Mouse (Mus musculus) MEL (cell line): ENCODE results near the gene Prrc2b. TPM values are rescaled to one million over a fixed set of nuclear protein-coding genes. Genes with fewer than 3 reads are reported as not detected.

ENCODE experiments used
- DNase-seq: peaks from one replicate; pipeline ENCODE4 v3.0.0; 2011; ENCODE audit warnings: low read depth, low spot score
- H3K27ac ChIP-seq: 2 replicates; pipeline ENCODE4 v1.5.1; 2012; ENCODE audit warnings: low read depth, mild to moderate bottlenecking, control low read depth, low read length, moderate library complexity; ENCODE audit not compliant: control insufficient read depth
- H3K27me3 ChIP-seq, 2 experiments: fragments of 150-350 bp in 1 of 2; sonication (generic) in 1 of 2; 2 replicates each; pipeline ENCODE4 v1.6.1; 2012; ENCODE audit warnings: low read length in 2 of 2, mild to moderate bottlenecking in 2 of 2, improper control_type of control experiment in 1 of 2, moderate library complexity in 1 of 2; ENCODE audit not compliant: insufficient read depth in 2 of 2, control insufficient read depth in 1 of 2
- H3K36me3 ChIP-seq, 2 experiments: 2 replicates each; pipeline ENCODE4 v1.6.1; 2012 to 2014; ENCODE audit warnings: low read length in 2 of 2, improper control_type of control experiment in 1 of 2, inconsistent platforms in 1 of 2, mild to moderate bottlenecking in 1 of 2; ENCODE audit not compliant: insufficient read depth in 2 of 2, control insufficient read depth in 1 of 2
- H3K4me1 ChIP-seq, 2 experiments: fragments of 150-350 bp in 1 of 2; sonication (generic) in 1 of 2; 2 replicates each; pipeline ENCODE4 v1.6.1; 2012; ENCODE audit warnings: low read length in 2 of 2, improper control_type of control experiment in 1 of 2, mild to moderate bottlenecking in 1 of 2; ENCODE audit not compliant: insufficient read depth in 2 of 2, control insufficient read depth in 1 of 2
- H3K4me3 ChIP-seq, 2 experiments: fragments of 150-350 bp in 1 of 2; sonication (generic) in 1 of 2; 2 replicates each; pipeline ENCODE4 v1.5.1; 2012; ENCODE audit warnings: low read depth in 2 of 2, low read length in 2 of 2, mild to moderate bottlenecking in 2 of 2, moderate library complexity in 2 of 2, control low read depth in 1 of 2, improper control_type of control experiment in 1 of 2; ENCODE audit not compliant: control insufficient read depth in 1 of 2, insufficient read depth in 1 of 2
- H3K79me2 ChIP-seq: 2 replicates; pipeline ENCODE4 v1.6.1; 2012; ENCODE audit warnings: mild to moderate bottlenecking, low read length, moderate library complexity; ENCODE audit not compliant: control insufficient read depth, poor library complexity, insufficient read depth
- H3K9ac ChIP-seq: 2 replicates; pipeline ENCODE4 v1.6.1; 2012; ENCODE audit warnings: low read depth, mild to moderate bottlenecking, control low read depth, low read length, moderate library complexity; ENCODE audit not compliant: control insufficient read depth, poor library complexity, severe bottlenecking
- H3K9me3 ChIP-seq: fragments of 150-350 bp; sonication (generic); replicated peaks from 2 replicates; pipeline ENCODE4 v1.6.1; 2012; ENCODE audit warnings: mild to moderate bottlenecking, low read length, improper control_type of control experiment, moderate library complexity; ENCODE audit not compliant: insufficient read depth
- BHLHE40 ChIP-seq: IDR thresholded peaks from 2 replicates; pipeline ENCODE4 v1.6.1; 2012; ENCODE audit warnings: low read depth, mild to moderate bottlenecking, inconsistent platforms, low read length, improper control_type of control experiment, borderline replicate concordance
- CHD1 ChIP-seq: IDR thresholded peaks from 2 replicates; pipeline ENCODE4 v1.6.1; 2012; ENCODE audit warnings: low read depth, mild to moderate bottlenecking, inconsistent platforms, low read length, improper control_type of control experiment
- CHD2 ChIP-seq: IDR thresholded peaks from 2 replicates; pipeline ENCODE4 v1.6.1; 2011; ENCODE audit warnings: low read length, improper control_type of control experiment
- CTCF ChIP-seq, 3 experiments: IDR thresholded peaks in 2 of 3; conservative IDR thresholded peaks in 1 of 3; 2 replicates each; pipeline ENCODE4 v1.5.1; 2011 to 2012; ENCODE audit warnings: low read length in 3 of 3, low read depth in 2 of 3, mild to moderate bottlenecking in 2 of 3, improper control_type of control experiment in 1 of 3, inconsistent platforms in 1 of 3, mixed read lengths in 1 of 3, moderate library complexity in 1 of 3; ENCODE audit not compliant: control insufficient read depth in 1 of 3, insufficient read depth in 1 of 3, poor library complexity in 1 of 3, severe bottlenecking in 1 of 3
- E2F4 ChIP-seq: IDR thresholded peaks from 2 replicates; pipeline ENCODE4 v1.6.1; 2011; ENCODE audit warnings: low read depth, low read length, improper control_type of control experiment, borderline replicate concordance
- ELF1 ChIP-seq: IDR thresholded peaks from 2 replicates; pipeline ENCODE4 v1.6.1; 2014; ENCODE audit warnings: low read depth, mild to moderate bottlenecking, inconsistent platforms, low read length, improper control_type of control experiment, moderate library complexity
- EP300 ChIP-seq, 2 experiments: IDR thresholded peaks; 2 replicates each; pipeline ENCODE4 v1.6.1; 2011; ENCODE audit warnings: improper control_type of control experiment in 2 of 2, low read length in 2 of 2, low read depth in 1 of 2, mild to moderate bottlenecking in 1 of 2
- ETS1 ChIP-seq: IDR thresholded peaks from 2 replicates; pipeline ENCODE4 v1.6.1; 2012; ENCODE audit warnings: low read depth, mild to moderate bottlenecking, inconsistent platforms, low read length, improper control_type of control experiment, moderate library complexity
- GABPA ChIP-seq: IDR thresholded peaks from 2 replicates; pipeline ENCODE4 v1.6.1; 2012; ENCODE audit warnings: low read depth, mild to moderate bottlenecking, inconsistent platforms, low read length, improper control_type of control experiment, moderate library complexity
- GATA1 ChIP-seq: IDR thresholded peaks from 2 replicates; pipeline ENCODE4 v1.6.1; 2011; ENCODE audit warnings: low read depth, low read length, improper control_type of control experiment
- HCFC1 ChIP-seq: IDR thresholded peaks from 2 replicates; pipeline ENCODE4 v1.6.1; 2012; ENCODE audit warnings: low read depth, mild to moderate bottlenecking, inconsistent platforms, low read length, improper control_type of control experiment, moderate library complexity
- KAT2A ChIP-seq: conservative IDR thresholded peaks from 2 replicates; pipeline ENCODE4 v1.6.1; 2012; ENCODE audit warnings: low read depth, low read length, improper control_type of control experiment, inconsistent platforms
- MAFK ChIP-seq: IDR thresholded peaks from 2 replicates; pipeline ENCODE4 v1.6.1; 2011; ENCODE audit warnings: low read depth, mild to moderate bottlenecking, low read length, improper control_type of control experiment, borderline replicate concordance
- MAX ChIP-seq: IDR thresholded peaks from 2 replicates; pipeline ENCODE4 v1.6.1; 2011; ENCODE audit warnings: low read length, improper control_type of control experiment
- MXI1 ChIP-seq: IDR thresholded peaks from 2 replicates; pipeline ENCODE4 v1.6.1; 2011; ENCODE audit warnings: mild to moderate bottlenecking, low read depth, low read length, improper control_type of control experiment
- MYB ChIP-seq: IDR thresholded peaks from 2 replicates; pipeline ENCODE4 v1.6.1; 2011; ENCODE audit warnings: mild to moderate bottlenecking, low read depth, low read length, improper control_type of control experiment
- NELFE ChIP-seq: IDR thresholded peaks from 2 replicates; pipeline ENCODE4 v1.6.1; 2011; ENCODE audit warnings: low read depth, low read length, improper control_type of control experiment
- NRF1 ChIP-seq: IDR thresholded peaks from 2 replicates; pipeline ENCODE4 v1.6.1; 2014; ENCODE audit warnings: low read depth, mild to moderate bottlenecking, inconsistent platforms, low read length, improper control_type of control experiment, moderate library complexity; ENCODE audit not compliant: poor library complexity, insufficient read depth, severe bottlenecking
- POLR2A ChIP-seq, 2 experiments: IDR thresholded peaks; 2 replicates each; pipeline ENCODE4 v1.6.1; 2011 to 2012; ENCODE audit warnings: low read length in 2 of 2, mild to moderate bottlenecking in 2 of 2, control low read depth in 1 of 2, improper control_type of control experiment in 1 of 2, low read depth in 1 of 2, moderate library complexity in 1 of 2; ENCODE audit not compliant: control insufficient read depth in 1 of 2, insufficient read depth in 1 of 2, poor library complexity in 1 of 2
- POLR2AphosphoS2 ChIP-seq: IDR thresholded peaks from 2 replicates; pipeline ENCODE4 v1.6.1; 2011; ENCODE audit warnings: low read length, improper control_type of control experiment
- POLR2AphosphoS5 ChIP-seq: IDR thresholded peaks from 2 replicates; pipeline ENCODE4 v1.6.1; 2012; ENCODE audit warnings: low read depth, borderline replicate concordance, mild to moderate bottlenecking, inconsistent platforms, low read length, moderate library complexity, mixed read lengths
- SIN3A ChIP-seq: IDR thresholded peaks from 2 replicates; pipeline ENCODE4 v1.6.1; 2012; ENCODE audit warnings: low read length, improper control_type of control experiment, inconsistent platforms
- SMC3 ChIP-seq: IDR thresholded peaks from 2 replicates; pipeline ENCODE4 v1.6.1; 2011; ENCODE audit warnings: low read depth, low read length, improper control_type of control experiment
- TBP ChIP-seq: IDR thresholded peaks from 2 replicates; pipeline ENCODE4 v1.8.0; 2011; ENCODE audit warnings: low read depth, low read length, improper control_type of control experiment
- USF1 ChIP-seq: IDR thresholded peaks from 2 replicates; pipeline ENCODE4 v1.6.1; 2014; ENCODE audit warnings: low read depth, mild to moderate bottlenecking, inconsistent platforms, low read length, improper control_type of control experiment, moderate library complexity
- USF2 ChIP-seq, 2 experiments: IDR thresholded peaks; 2 replicates each; pipeline ENCODE4 v1.6.1; 2011 to 2012; ENCODE audit warnings: improper control_type of control experiment in 2 of 2, low read length in 2 of 2, borderline replicate concordance in 1 of 2, inconsistent platforms in 1 of 2, low read depth in 1 of 2, mild to moderate bottlenecking in 1 of 2; ENCODE audit not compliant: insufficient read depth in 1 of 2
- ZKSCAN1 ChIP-seq: IDR thresholded peaks from 2 replicates; pipeline ENCODE4 v1.6.1; 2012; ENCODE audit warnings: low read depth, mild to moderate bottlenecking, inconsistent platforms, low read length, improper control_type of control experiment, moderate library complexity
- ZMIZ1 ChIP-seq: IDR thresholded peaks from 2 replicates; pipeline ENCODE4 v1.6.1; 2012; ENCODE audit warnings: low read depth, mild to moderate bottlenecking, inconsistent platforms, low read length, improper control_type of control experiment, moderate library complexity
- polyA plus RNA-seq, 2 experiments: library from polyadenylated mRNA; stranded (reverse) in 1 of 2; unstranded in 1 of 2; fragments of >175 nt in 1 of 2; fragments of >200 nt in 1 of 2; gene quantifications; 2 replicates each; pipeline versions ENCODE4 v1.2.1 to v1.2.4; 2012; ENCODE audit warnings: low replicate concordance in 2 of 2, low read depth in 1 of 2; ENCODE audit not compliant: insufficient read length in 2 of 2, insufficient read depth in 1 of 2, missing spikeins in 1 of 2
- total RNA-seq: library from RNA; depleted of rRNA; stranded (reverse); fragments of 300-350 nt; gene quantifications from 2 replicates; pipeline ENCODE4 v1.2.3, GENCODE M21; 2012

Prrc2b gene
- total and polyA plus RNA-seq, 3 experiments, result 14.8 to 42.9 (median 42.2) TPM

DNA sequence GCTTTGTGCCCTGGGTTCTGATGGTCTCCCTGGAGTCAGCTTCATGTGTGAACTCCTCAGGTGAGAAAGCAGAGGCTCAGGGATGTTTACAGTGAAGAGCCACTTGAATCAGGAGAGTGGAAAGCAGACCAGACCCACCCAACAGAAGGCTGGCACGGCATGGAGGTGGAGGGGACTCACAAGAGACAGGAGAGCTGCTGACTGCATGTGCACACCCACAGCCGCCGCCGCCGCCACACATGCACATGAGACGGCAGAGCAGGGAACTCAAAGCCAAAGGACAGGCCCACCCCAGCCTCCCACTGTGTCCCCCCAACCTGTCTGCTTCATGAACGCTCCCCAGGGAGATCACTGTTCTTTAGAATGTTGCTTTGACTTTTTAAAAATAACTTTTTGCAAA, 46.8 kb upstream of the Prrc2b start:
- Histone ChIP-seq H3K27me3 (no peaks in the 10 kb centered on the region), H3K4me1 (no peaks in the 10 kb centered on the region), H3K9me3 (no peaks in the 10 kb centered on the region), H3K9ac (no peak overlapping the region), H3K4me3 (no peak overlapping the region), H3K27ac (no peak overlapping the region), H3K36me3 (no peaks in the 10 kb centered on the region), H3K79me2 (no peaks in the 10 kb centered on the region)
- no peak for DNase-seq
- TF ChIP-seq GABPA, result no peak
- no peak for TF ChIP-seq E2F4
- TF ChIP-seq CHD1, result no peak
- no peak for TF ChIP-seq EP300 (IDR thresholded peaks at IDR 0.05; ENCODE audit: low read depth in 1 of 2, low read length in 2 of 2)
- TF ChIP-seq MYB, result no peak
- TF ChIP-seq MAX, result no peak
- no peak for TF ChIP-seq KAT2A
- no peak for TF ChIP-seq MXI1
- no peak for TF ChIP-seq CHD2
- TF ChIP-seq CTCF (IDR thresholded peaks at IDR 0.05 in 2 of 3, conservative IDR thresholded peaks at IDR 0.05 in 1 of 3; ENCODE audit: control insufficient read depth in 1 of 3, insufficient read depth in 1 of 3, low read depth in 2 of 3, low read length in 3 of 3, poor library complexity in 1 of 3, severe bottlenecking in 1 of 3), result no peak
- TF ChIP-seq USF2 (IDR thresholded peaks at IDR 0.05; ENCODE audit: borderline replicate concordance in 1 of 2, insufficient read depth in 1 of 2, low read depth in 1 of 2, low read length in 2 of 2), result no peak
- TF ChIP-seq NELFE, result no peak
- TF ChIP-seq MAFK, result no peak
- TF ChIP-seq ZKSCAN1, result no peak
- TF ChIP-seq POLR2AphosphoS2, result no peak

DNA sequence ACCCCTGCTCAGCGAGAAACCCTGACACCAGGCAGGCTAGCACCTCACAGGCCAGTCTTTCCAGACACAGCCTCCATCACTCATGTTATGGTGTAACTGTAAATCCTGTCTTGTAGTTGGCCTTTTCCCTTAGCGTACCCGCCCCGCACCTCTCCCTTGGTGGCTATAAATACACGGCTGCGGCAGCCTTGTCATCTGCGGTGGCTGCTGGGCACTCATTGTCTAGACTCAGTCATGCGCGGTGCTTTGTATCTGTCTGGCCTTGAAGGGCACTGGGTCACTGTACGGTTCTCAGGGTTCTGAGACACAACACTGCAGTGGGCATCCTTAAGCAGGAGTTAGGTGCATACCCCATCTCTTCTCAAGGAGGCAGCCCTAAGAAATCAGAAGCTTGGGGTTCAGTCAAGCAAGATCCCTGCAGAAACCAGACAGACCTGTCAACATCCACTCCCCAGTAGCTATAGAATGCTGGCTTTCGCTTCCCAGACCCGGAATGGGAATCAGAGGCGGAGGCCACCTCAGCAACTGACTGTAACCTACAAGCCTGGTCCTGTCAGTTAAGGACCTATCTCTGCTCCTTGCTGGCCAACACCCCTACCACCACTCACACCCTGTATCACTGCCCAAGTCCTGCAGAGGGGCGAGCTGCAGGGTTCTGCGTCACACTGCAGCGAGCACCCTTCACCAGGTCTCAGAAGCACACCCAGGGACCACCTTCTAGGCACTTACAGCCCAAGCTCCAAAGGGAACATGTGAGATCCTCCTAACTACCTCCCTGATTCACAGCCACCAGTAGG, 45.6 kb upstream of the Prrc2b start:
- no peak overlapping the region for H3K9ac ChIP-seq
- H3K36me3 ChIP-seq, result no peaks in the 10 kb centered on the region
- no peak overlapping the region for H3K27ac ChIP-seq
- H3K27me3 ChIP-seq, result no peaks in the 10 kb centered on the region
- no peak overlapping the region for H3K4me3 ChIP-seq
- H3K79me2 ChIP-seq, result no peaks in the 10 kb centered on the region
- H3K4me1 ChIP-seq, result no peaks in the 10 kb centered on the region
- H3K9me3 ChIP-seq, result no peaks in the 10 kb centered on the region
- DNase-seq, result no peak
- TF ChIP-seq ZKSCAN1 (no peak), MYB (no peak), ZMIZ1 (no peak), USF1 (no peak), POLR2A (IDR thresholded peaks at IDR 0.05; ENCODE audit: control insufficient read depth in 1 of 2, insufficient read depth in 1 of 2, low read depth in 1 of 2, low read length in 2 of 2, poor library complexity in 1 of 2) (no peak), ETS1 (no peak), TBP (no peak), GABPA (no peak), HCFC1 (no peak), BHLHE40 (no peak), MAFK (no peak), SIN3A (no peak), SMC3 (no peak), NELFE (no peak), POLR2AphosphoS5 (no peak), GATA1 (no peak), POLR2AphosphoS2 (no peak), ELF1 (no peak), NRF1 (no peak)
